Mouse (Mus musculus): Measurements from ENCODE around the gene Atp1b1. TPM values are rescaled to one million over a fixed set of nuclear protein-coding genes. Genes with fewer than 3 reads are reported as not detected.

Atp1b1 gene
- polyA plus RNA-seq, 1 experiment from 2014 or later = 102 TPM

GRCm38 (mm10) chr1:164480755-164481644, 22.8 kb upstream of the Atp1b1 start:
- no peak overlapping the region for H3K4me3 ChIP-seq
- no peak for ATAC-seq (replicated peaks)
- H3K4me1 ChIP-seq = no peaks in the 10 kb centered on the region
- no peak overlapping the region for H3K4me2 ChIP-seq (replicated peaks)
- H3K9me3 ChIP-seq = no peaks in the 10 kb centered on the region
- H3K27ac ChIP-seq (replicated peaks) = no peak overlapping the region
- no peak overlapping the region for H3K9ac ChIP-seq (replicated peaks)
- H3K36me3 ChIP-seq = no peaks in the 10 kb centered on the region
- no peaks in the 10 kb centered on the region for H3K27me3 ChIP-seq
- 85% methylated on average over 5 of the region's 5 CpGs for WGBS

GRCm38 (mm10) chr1:164475895-164476294, 17.7 kb upstream of the Atp1b1 start:
- ATAC-seq (replicated peaks) = no peak
- no peaks in the 10 kb centered on the region for H3K27me3 ChIP-seq
- no peak overlapping the region for H3K4me3 ChIP-seq
- H3K36me3 ChIP-seq = no peaks in the 10 kb centered on the region
- 86% methylated on average over 4 of the region's 4 CpGs for WGBS
- H3K27ac ChIP-seq (replicated peaks) = 0 out of 2 replicates have a peak overlapping the region, but pooled peaks have one; percentile 6
- H3K4me2 ChIP-seq (replicated peaks) = no peak overlapping the region
- no peaks in the 10 kb centered on the region for H3K9me3 ChIP-seq
- H3K4me1 ChIP-seq = peaks cover 8% of the 10 kb centered on the region; the same call in 1 of the 2 replicates
- H3K9ac ChIP-seq (replicated peaks) = no peak overlapping the region

- Histone ChIP-seq H3K9ac (replicated peaks) (no peak overlapping the region), H3K36me3 (no peaks in the 10 kb centered on the region), H3K9me3 (no peaks in the 10 kb centered on the region), H3K27me3 (no peaks in the 10 kb centered on the region), H3K4me1 (peaks cover 10% of the 10 kb centered on the region; the same call in 1 of the 2 replicates), H3K4me3 (no peak overlapping the region), H3K4me2 (replicated peaks) (no peak overlapping the region), H3K27ac (replicated peaks) (peak overlapping the region; percentile 52)
- 64% methylated on average over 7 of the region's 7 CpGs for WGBS
- peak; percentile 83 for ATAC-seq (replicated peaks)
These were observed 16.8 kb upstream of the Atp1b1 start for GRCm38 (mm10) chr1:164474778-164475511.

GRCm38 (mm10) chr1:164474310-164474709, 16.2 kb upstream of the Atp1b1 start:
- Histone ChIP-seq H3K36me3 (no peaks in the 10 kb centered on the region), H3K27me3 (no peaks in the 10 kb centered on the region), H3K4me2 (replicated peaks) (no peak overlapping the region), H3K4me1 (peaks cover 10% of the 10 kb centered on the region; the same call in 1 of the 2 replicates), H3K4me3 (no peak overlapping the region), H3K9ac (replicated peaks) (no peak overlapping the region), H3K27ac (replicated peaks) (peak overlapping the region; percentile 52; the same call in 1 of the 2 replicates), H3K9me3 (no peaks in the 10 kb centered on the region)
- 0 out of 2 replicates have a peak, but pooled peaks have one; percentile 20 for ATAC-seq (replicated peaks)
- WGBS = 88% methylated on average over 6 of the region's 6 CpGs

- H3K9ac ChIP-seq (replicated peaks) = no peak overlapping the region
- H3K4me3 ChIP-seq = no peak overlapping the region
- no peaks in the 10 kb centered on the region for H3K9me3 ChIP-seq
- ATAC-seq (replicated peaks) = no peak
- H3K4me2 ChIP-seq (replicated peaks) = no peak overlapping the region
- WGBS = 90% methylated on average over 7 of the region's 7 CpGs
- peaks cover 10% of the 10 kb centered on the region; the same call in 1 of the 2 replicates for H3K4me1 ChIP-seq
- H3K27me3 ChIP-seq = no peaks in the 10 kb centered on the region
- no peaks in the 10 kb centered on the region for H3K36me3 ChIP-seq
- H3K27ac ChIP-seq (replicated peaks) = no peak overlapping the region
These were observed 15.2 kb upstream of the Atp1b1 start for GRCm38 (mm10) chr1:164473398-164473797.

- H3K4me1 ChIP-seq = peaks cover 10% of the 10 kb centered on the region; the same call in 1 of the 2 replicates
- no peaks in the 10 kb centered on the region for H3K9me3 ChIP-seq
- no peak overlapping the region for H3K9ac ChIP-seq (replicated peaks)
- H3K4me2 ChIP-seq (replicated peaks) = no peak overlapping the region
- no peak for ATAC-seq (replicated peaks)
- 95% methylated on average over 5 of the region's 5 CpGs for WGBS
- no peaks in the 10 kb centered on the region for H3K36me3 ChIP-seq
- H3K4me3 ChIP-seq = no peak overlapping the region
- H3K27me3 ChIP-seq = no peaks in the 10 kb centered on the region
- H3K27ac ChIP-seq (replicated peaks) = no peak overlapping the region
These were observed 13.5 kb upstream of the Atp1b1 start for GRCm38 (mm10) chr1:164471632-164472031.

- no peaks in the 10 kb centered on the region for H3K9me3 ChIP-seq
- no peaks in the 10 kb centered on the region for H3K36me3 ChIP-seq
- H3K9ac ChIP-seq (replicated peaks) = no peak overlapping the region
- H3K27me3 ChIP-seq = no peaks in the 10 kb centered on the region
- H3K4me3 ChIP-seq = no peak overlapping the region
- H3K4me1 ChIP-seq = peaks cover 10% of the 10 kb centered on the region; the same call in 1 of the 2 replicates
- H3K27ac ChIP-seq (replicated peaks) = no peak overlapping the region
- H3K4me2 ChIP-seq (replicated peaks) = no peak overlapping the region
- 32% methylated on average over 6 of the region's 6 CpGs for WGBS
- no peak for ATAC-seq (replicated peaks)
These were observed 12.8 kb upstream of the Atp1b1 start for GRCm38 (mm10) chr1:164470985-164471384.

- Histone ChIP-seq H3K36me3 (no peaks in the 10 kb centered on the region), H3K9ac (replicated peaks) (no peak overlapping the region), H3K27me3 (no peaks in the 10 kb centered on the region), H3K4me3 (no peak overlapping the region), H3K9me3 (no peaks in the 10 kb centered on the region), H3K4me2 (replicated peaks) (no peak overlapping the region), H3K27ac (replicated peaks) (no peak overlapping the region), H3K4me1 (peaks cover 5% of the 10 kb centered on the region; the same call in 1 of the 2 replicates)
- no peak for ATAC-seq (replicated peaks)
- 85% methylated on average over 8 of the region's 8 CpGs for WGBS
These were observed 10.2 kb upstream of the Atp1b1 start for GRCm38 (mm10) chr1:164468329-164468728.

- Histone ChIP-seq H3K4me2 (replicated peaks) (no peak overlapping the region), H3K27me3 (no peaks in the 10 kb centered on the region), H3K4me1 (peaks cover 5% of the 10 kb centered on the region; the same call in 1 of the 2 replicates), H3K4me3 (no peak overlapping the region), H3K36me3 (no peaks in the 10 kb centered on the region), H3K9me3 (no peaks in the 10 kb centered on the region), H3K9ac (replicated peaks) (no peak overlapping the region), H3K27ac (replicated peaks) (no peak overlapping the region)
- no peak for ATAC-seq (replicated peaks)
- 96% methylated on average over 10 of the region's 10 CpGs for WGBS
These were observed 9.3 kb upstream of the Atp1b1 start for GRCm38 (mm10) chr1:164467406-164467805.

GRCm38 (mm10) chr1:164461726-164462125, 3.6 kb upstream of the Atp1b1 start:
- H3K27ac ChIP-seq (replicated peaks) = 0 out of 2 replicates have a peak overlapping the region, but pooled peaks have one; percentile 8
- no peak for ATAC-seq (replicated peaks)
- H3K4me1 ChIP-seq = peaks cover 23% of the 10 kb centered on the region
- H3K9me3 ChIP-seq = no peaks in the 10 kb centered on the region
- H3K9ac ChIP-seq (replicated peaks) = no peak overlapping the region
- no peak overlapping the region for H3K4me3 ChIP-seq
- H3K27me3 ChIP-seq = no peaks in the 10 kb centered on the region
- WGBS = 18% methylated on average over 10 of the region's 10 CpGs
- H3K4me2 ChIP-seq (replicated peaks) = peak overlapping the region; percentile 23; the same call in 1 of the 2 replicates
- H3K36me3 ChIP-seq = no peaks in the 10 kb centered on the region

GRCm38 (mm10) chr1:164460921-164461697, 3.0 kb upstream of the Atp1b1 start:
- Histone ChIP-seq H3K27ac (replicated peaks) (0 out of 2 replicates have a peak overlapping the region, but pooled peaks have one; percentile 8), H3K36me3 (no peaks in the 10 kb centered on the region), H3K4me3 (no peak overlapping the region), H3K27me3 (no peaks in the 10 kb centered on the region), H3K4me2 (replicated peaks) (peak overlapping the region; percentile 23; the same call in 1 of the 2 replicates), H3K9ac (replicated peaks) (no peak overlapping the region), H3K9me3 (no peaks in the 10 kb centered on the region), H3K4me1 (peaks cover 29% of the 10 kb centered on the region)
- ATAC-seq (replicated peaks) = no peak
- WGBS = 73% methylated on average over 13 of the region's 13 CpGs
